Mouse (Mus musculus) spleen, adult 2 months (tissue): Measurements from ENCODE around the gene Rdm1. TPM values are rescaled to one million over a fixed set of nuclear protein-coding genes. Genes with fewer than 3 reads are reported as not detected.

Experiments used
- DNase-seq, 2 experiments: peaks; one replicate each; pipeline versions ENCODE4 v3.0.0 to v3.0.0-alpha.2; 2012 to 2021; ENCODE audit warnings: low spot score in 2 of 2, low read depth in 1 of 2
- H3K27ac ChIP-seq: fragments of 200-500 bp; 2 replicates; pipeline ENCODE4 v1.5.1; 2012; ENCODE audit warnings: low read length, inconsistent platforms; ENCODE audit not compliant: insufficient read depth
- H3K27me3 ChIP-seq: fragments of 200-500 bp; 2 replicates; pipeline ENCODE4 v1.6.1; 2012; ENCODE audit warnings: mild to moderate bottlenecking, moderate library complexity, low read length, inconsistent platforms; ENCODE audit not compliant: control insufficient read depth, insufficient read depth
- H3K36me3 ChIP-seq: fragments of 200-500 bp; 2 replicates; pipeline ENCODE4 v1.6.1; 2012; ENCODE audit warnings: mild to moderate bottlenecking, low read length, inconsistent platforms; ENCODE audit not compliant: control insufficient read depth, insufficient read depth
- H3K4me1 ChIP-seq: fragments of 200-500 bp; 2 replicates; pipeline ENCODE4 v1.6.1; 2011; ENCODE audit warnings: inconsistent platforms; ENCODE audit not compliant: control insufficient read depth, insufficient read depth, insufficient read length
- H3K4me3 ChIP-seq: fragments of 200-500 bp; 2 replicates; pipeline ENCODE4 v1.5.1; 2011; ENCODE audit warnings: mild to moderate bottlenecking, inconsistent platforms; ENCODE audit not compliant: insufficient read depth, insufficient read length; ENCODE audit errors: extremely low read depth
- CTCF ChIP-seq: fragments of 200-500 bp; IDR thresholded peaks from 2 replicates; pipeline ENCODE4 v1.5.1; 2011; ENCODE audit warnings: mild to moderate bottlenecking, inconsistent platforms; ENCODE audit not compliant: insufficient read depth, insufficient read length, insufficient replicate concordance; ENCODE audit errors: extremely low read depth
- POLR2A ChIP-seq: fragments of 200-500 bp; IDR thresholded peaks from 2 replicates; pipeline ENCODE4 v1.6.1; 2011; ENCODE audit warnings: low read depth, low read length, inconsistent platforms
- WGBS: fragments of 180-500 bp; shearing (Covaris S2); methylation state at CpG from one replicate; pipeline ENCODE4 v1.1.7; 2018; 5-methylcytosine and 5-hydroxymethylcytosine counted together
- polyA plus RNA-seq: library from polyadenylated mRNA; depleted of rRNA; stranded (reverse); fragments of >200 nt; gene quantifications from 2 replicates; pipeline ENCODE4 v1.2.3, GENCODE M21; 2012

Gene Rdm1
- polyA plus RNA-seq, 1 experiment: 18.8 TPM

DNA sequence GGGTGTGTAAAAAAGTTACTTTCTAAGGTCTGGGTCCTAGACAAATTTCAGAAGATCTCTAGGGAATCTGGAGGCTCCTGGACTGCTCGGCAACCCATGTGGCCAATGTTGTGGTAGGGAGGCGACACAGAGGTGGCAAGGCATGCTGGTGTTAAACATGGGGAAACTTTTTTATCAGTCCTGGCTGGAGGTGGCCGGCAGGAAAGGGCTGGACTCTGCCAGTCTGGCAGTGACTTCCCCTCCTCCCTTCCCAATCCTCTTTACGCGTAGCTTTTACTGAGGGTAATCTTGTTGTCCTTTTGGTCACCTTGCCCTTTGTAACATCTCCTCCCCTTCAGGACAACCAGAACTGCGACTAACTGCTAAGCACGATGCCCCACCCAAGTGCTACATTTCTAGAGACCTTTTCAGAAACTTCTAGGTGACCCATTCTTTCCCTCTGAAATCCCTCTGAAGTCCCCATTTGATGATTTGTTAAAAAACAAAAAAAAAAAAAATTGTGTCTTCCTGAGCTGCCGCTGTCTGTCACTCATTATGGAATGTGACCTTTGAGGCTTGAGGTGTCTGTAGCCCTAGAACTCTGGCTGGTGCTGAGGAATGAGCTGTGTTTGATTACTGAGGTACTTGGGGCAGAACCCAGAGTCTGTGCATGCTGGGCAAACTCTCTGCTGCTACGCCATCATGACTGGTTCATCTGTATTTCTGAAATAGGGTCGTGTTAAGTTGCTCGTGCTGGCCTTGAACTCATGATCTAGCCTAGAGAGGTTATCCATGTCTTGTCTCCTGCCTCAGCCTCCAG lies 36.4 kb downstream of the Rdm1 start:
- no peaks in the 10 kb centered on the region for H3K36me3 ChIP-seq
- no peaks in the 10 kb centered on the region for H3K4me1 ChIP-seq
- H3K27ac ChIP-seq: no peak overlapping the region
- H3K4me3 ChIP-seq: no peak overlapping the region
- no peak for DNase-seq
- no peaks in the 10 kb centered on the region for H3K27me3 ChIP-seq
- 75% methylated on average over 11 of the region's 11 CpGs for WGBS
- no peak for TF ChIP-seq CTCF
- no peak for TF ChIP-seq POLR2A

DNA sequence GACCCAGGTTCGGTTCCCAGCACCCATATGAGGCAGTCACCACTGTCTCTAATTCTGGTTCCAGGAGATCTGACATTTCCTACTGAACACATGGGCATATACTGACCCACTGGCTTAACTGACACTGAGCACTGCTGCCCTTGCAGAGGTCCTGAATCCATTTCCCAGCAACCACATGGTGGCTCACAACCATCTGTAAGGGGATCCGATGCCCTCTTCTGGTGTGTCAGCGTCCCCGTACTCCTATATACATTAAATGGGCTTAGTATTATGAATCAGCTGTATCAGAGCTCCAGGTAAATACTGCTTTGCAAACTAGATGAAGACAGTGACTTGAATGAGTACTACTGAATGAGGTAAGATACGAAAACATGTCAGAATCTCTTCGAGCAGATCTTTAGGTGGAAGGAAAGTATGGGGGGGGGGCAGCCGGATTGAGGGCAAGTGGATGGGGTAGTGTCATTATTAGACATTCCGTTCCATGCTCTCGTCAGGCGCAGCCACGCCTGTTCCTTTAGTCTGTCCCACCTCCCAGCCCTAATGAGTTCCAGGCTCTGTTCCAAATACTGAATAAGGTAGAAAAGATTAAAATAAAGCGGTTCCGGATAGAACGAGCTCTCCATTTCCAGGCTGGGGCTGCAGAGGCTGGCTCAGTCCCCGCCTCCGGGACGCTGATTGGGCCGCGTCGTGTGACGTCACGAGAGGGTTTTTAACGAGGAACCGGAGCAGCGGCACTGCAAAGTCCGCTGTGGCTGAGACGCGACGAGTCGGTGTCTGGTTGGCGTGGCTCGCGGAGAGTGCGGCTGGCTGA lies 38.0 kb downstream of the Rdm1 start, which contains the start of gene Arl4d:
TSS of gene Arl4d (plus strand) at position 717 of the 811 bp plus-strand sequence.
- WGBS: 5% methylated on average over 34 of the region's 34 CpGs
- TF ChIP-seq CTCF (no peak), POLR2A (peak; percentile 99)
- H3K4me1 ChIP-seq: no peaks in the 10 kb centered on the region
- DNase-seq: peak; percentile 78 to 94
- H3K4me3 ChIP-seq: peak within 1 kb of the TSS; percentile 74
- H3K36me3 ChIP-seq: no peaks in the 10 kb centered on the region
- H3K27me3 ChIP-seq: no peaks in the 10 kb centered on the region
- H3K27ac ChIP-seq: peak within 1 kb of the TSS; percentile 84

DNA sequence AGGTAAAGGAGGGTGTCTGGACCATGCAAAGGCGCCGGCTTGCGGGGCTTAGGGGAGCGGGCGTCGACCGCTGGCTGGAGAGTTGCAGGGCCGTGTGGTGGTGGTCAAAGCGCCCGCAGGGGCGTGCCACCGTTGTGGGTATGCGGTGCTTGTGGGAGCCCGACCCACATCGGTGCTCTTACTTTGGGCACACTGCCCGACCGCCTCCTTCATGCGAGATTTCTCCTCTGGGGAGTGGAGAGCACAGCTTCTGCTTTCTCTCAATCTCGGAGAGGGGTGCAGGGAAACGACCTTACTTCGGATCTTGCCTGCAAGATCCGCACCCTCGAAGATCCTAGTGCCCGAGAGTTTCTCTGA lies 38.6 kb downstream of the Rdm1 start:
- Histone ChIP-seq H3K36me3 (no peaks in the 10 kb centered on the region), H3K27ac (peak overlapping the region; percentile 84), H3K4me1 (no peaks in the 10 kb centered on the region), H3K27me3 (no peaks in the 10 kb centered on the region), H3K4me3 (peak overlapping the region; percentile 70)
- DNase-seq: no peak
- TF ChIP-seq CTCF (no peak), POLR2A (no peak)
- 2% methylated on average over 24 of the region's 24 CpGs for WGBS

DNA sequence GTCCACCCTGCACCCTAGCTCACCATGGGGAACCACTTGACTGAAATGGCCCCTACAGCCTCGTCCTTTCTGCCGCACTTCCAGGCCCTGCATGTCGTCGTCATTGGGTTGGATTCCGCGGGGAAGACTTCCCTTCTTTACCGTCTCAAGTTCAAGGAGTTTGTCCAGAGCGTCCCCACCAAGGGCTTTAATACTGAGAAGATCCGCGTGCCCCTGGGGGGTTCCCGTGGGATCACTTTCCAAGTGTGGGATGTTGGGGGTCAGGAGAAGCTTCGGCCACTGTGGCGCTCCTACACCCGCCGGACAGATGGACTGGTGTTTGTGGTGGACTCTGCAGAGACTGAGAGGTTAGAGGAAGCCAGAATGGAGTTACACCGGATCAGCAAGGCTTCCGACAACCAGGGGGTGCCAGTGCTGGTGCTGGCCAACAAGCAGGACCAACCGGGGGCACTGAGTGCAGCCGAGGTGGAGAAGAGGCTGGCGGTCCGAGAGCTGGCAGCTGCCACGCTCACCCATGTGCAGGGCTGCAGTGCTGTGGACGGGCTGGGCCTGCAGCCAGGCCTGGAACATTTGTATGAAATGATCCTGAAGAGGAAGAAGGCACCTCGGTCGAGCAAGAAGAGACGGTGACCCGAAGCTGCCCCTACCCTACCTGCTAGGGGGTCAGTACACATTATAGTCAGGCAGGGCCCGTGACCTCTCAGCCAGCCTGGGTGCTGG lies 39.8 kb downstream of the Rdm1 start:
- WGBS: 89% methylated on average over 28 of the region's 28 CpGs
- no peak for TF ChIP-seq CTCF
- TF ChIP-seq POLR2A: no peak
- peak overlapping the region; percentile 18; the same call in 1 of the 2 replicates for H3K4me3 ChIP-seq
- no peaks in the 10 kb centered on the region for H3K36me3 ChIP-seq
- no peaks in the 10 kb centered on the region for H3K4me1 ChIP-seq
- no peak for DNase-seq
- H3K27ac ChIP-seq: no peak overlapping the region
- no peaks in the 10 kb centered on the region for H3K27me3 ChIP-seq

DNA sequence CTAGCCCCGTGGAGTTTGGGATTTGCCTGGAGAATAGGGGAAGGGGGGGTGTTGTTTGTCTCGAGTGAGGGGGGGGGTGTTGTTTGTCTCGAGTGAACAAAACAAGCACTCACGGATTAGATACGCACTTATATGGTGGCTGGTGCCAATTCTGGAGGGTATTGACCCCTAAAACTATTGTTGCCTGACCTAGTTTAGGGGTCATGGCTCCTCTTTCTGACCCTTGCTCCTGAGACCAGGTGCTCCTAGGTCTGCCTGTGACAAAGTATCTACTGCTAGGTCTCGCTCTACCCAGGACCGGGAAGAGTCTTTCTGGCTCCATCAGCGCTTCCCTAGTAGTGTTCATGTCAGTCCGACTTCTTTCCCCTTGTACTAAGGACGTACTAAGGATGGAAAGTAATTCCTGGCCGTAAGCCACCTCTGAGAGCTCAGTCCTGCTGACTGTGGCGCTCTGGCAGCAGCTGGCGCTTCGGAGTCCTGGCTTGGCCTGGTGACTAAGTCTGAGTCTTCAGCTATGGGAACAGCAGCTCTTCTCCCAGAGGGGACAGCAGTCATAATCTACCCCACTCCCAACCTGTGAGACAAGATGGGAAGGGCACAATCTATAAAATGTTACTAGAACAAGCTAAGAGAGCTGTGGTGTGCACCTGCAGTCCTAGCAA lies 41.0 kb downstream of the Rdm1 start:
- DNase-seq: no peak
- H3K4me1 ChIP-seq: no peaks in the 10 kb centered on the region
- TF ChIP-seq POLR2A (no peak), CTCF (no peak)
- no peaks in the 10 kb centered on the region for H3K27me3 ChIP-seq
- no peak overlapping the region for H3K4me3 ChIP-seq
- WGBS: 81% methylated on average over 14 of the region's 14 CpGs
- no peaks in the 10 kb centered on the region for H3K36me3 ChIP-seq
- H3K27ac ChIP-seq: no peak overlapping the region

DNA sequence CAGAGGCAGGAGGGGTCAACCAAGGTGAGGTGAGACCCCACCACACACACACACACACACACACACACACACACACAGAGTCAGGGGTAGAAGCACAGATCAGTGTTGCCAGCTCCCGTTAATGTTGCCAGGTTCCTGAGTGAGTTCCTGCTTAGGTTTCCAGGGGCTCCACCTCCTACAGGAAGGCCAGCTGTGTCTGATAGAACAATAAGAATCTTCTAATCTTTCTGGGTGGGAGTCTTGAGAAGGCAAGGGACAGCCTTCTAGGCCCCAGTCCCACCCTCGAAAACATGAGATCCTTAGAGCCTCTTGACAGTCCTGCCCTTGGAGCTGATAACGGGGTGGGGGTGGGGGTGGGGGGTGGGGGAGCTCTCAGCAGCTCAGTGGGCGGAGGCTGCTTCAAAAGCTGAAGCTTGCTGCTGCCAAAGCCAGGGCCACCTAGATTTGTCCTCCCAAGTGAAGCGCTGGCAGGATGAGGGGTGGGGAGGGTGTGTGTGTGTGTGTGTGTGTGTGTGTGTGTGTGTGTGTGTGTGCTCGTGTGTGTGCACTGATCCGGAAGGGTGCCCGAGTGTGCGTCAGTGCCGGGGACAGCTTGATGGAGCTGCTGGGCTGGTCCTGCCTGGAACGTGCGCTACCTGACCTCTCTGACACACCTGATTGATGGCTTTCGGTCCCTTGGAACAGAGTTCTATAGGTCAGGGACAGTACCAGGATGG lies 41.7 kb downstream of the Rdm1 start:
- no peaks in the 10 kb centered on the region for H3K27me3 ChIP-seq
- no peak overlapping the region for H3K4me3 ChIP-seq
- TF ChIP-seq CTCF (no peak), POLR2A (no peak)
- no peaks in the 10 kb centered on the region for H3K36me3 ChIP-seq
- 61% methylated on average over 13 of the region's 13 CpGs for WGBS
- no peak overlapping the region for H3K27ac ChIP-seq
- no peaks in the 10 kb centered on the region for H3K4me1 ChIP-seq
- DNase-seq: no peak
